Mouse (Mus musculus): ENCODE measurements around the gene Zbtb41. TPM values are rescaled to one million over a fixed set of nuclear protein-coding genes. Genes with fewer than 3 reads are reported as not detected.
"Not testable (repeated sequence)": the region's sequence is repeated elsewhere in the genome, so short reads cannot be mapped to it uniquely, and the experiment has no call there.

Gene Zbtb41
- total and polyA plus RNA-seq, 3 experiments, result 2.9 to 23.4 (median 20.5) TPM

DNA sequence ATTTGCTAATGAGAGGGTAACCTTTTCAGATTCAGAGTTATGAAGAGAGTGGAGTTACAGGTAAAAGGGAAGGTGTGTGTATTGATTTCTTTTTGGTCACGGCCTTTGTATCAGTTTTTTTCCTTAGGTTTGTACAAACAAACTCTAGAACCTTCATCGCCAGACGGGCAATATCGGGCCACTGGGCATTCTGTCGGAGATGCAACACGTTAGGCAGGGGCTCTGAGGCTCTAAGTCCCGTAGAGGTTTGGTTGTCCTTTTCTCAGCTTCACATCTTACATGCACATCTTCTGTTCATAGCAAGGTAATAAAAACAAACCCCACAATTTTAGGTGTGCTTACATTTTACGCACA lies 590 bp upstream of the Zbtb41 start:
- Histone ChIP-seq H3K27ac (peak overlapping the region; percentile 95), H3K27me3 (ENCODE audit: control insufficient read depth, insufficient read depth, low read length) (no peaks in the 10 kb centered on the region), H3K36me3 (ENCODE audit: control insufficient read depth, insufficient read depth, low read length) (peaks cover 25% of the 10 kb centered on the region), H3K9ac (ENCODE audit: low read depth, low read length) (peak overlapping the region; percentile 69), H3K4me1 (ENCODE audit: control insufficient read depth, insufficient read depth, low read length) (peaks cover 17% of the 10 kb centered on the region), H3K4me3 (peak overlapping the region; percentile 88), H3K79me2 (replicated peaks; ENCODE audit: control insufficient read depth, insufficient read depth, low read length) (no peaks in the 10 kb centered on the region)
- under 1% methylated on average over 8 of the region's 8 CpGs for WGBS
- TF ChIP-seq CTCF (IDR thresholded peaks at IDR 0.05), result no peak
- no peak for TF ChIP-seq POLR2A (IDR thresholded peaks at IDR 0.05; ENCODE audit: insufficient read depth, low read depth, low read length)
- no peak for TF ChIP-seq EP300 (IDR thresholded peaks at IDR 0.05; ENCODE audit: insufficient read depth, low read depth, low read length)
- DNase-seq, result no peak
- intact Hi-C loops (cut with DNase I), result loop anchor here (10.0 kb wide), 1 partner anchor 577 kb away; the partner anchor contains the start of gene Lhx9

DNA sequence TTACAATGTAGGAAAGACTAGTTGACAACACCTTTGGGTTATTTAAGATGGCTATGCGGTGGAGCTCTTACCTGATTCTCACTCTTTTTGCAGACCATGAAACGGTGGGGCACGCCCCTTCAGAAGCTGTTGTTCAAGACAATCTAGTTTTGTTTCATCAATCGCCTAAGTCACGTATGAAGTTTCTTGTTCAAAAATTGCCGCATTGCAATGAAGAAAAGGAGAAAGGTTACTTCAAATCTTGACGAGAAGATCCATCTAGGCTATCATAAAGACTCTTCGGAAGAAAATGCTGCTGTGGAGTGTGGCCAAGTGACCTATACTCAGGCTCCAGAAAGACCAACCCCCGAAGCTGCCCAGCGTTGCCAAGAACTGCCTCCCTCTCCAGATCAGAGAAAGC lies 853 bp downstream of the Zbtb41 start:
- no peak for TF ChIP-seq CTCF (IDR thresholded peaks at IDR 0.05)
- no peak for TF ChIP-seq POLR2A (IDR thresholded peaks at IDR 0.05; ENCODE audit: insufficient read depth, low read depth, low read length)
- no peak for TF ChIP-seq EP300 (IDR thresholded peaks at IDR 0.05; ENCODE audit: insufficient read depth, low read depth, low read length)
- DNase-seq, result no peak
- Histone ChIP-seq H3K36me3 (ENCODE audit: control insufficient read depth, insufficient read depth, low read length) (peaks cover 29% of the 10 kb centered on the region), H3K9ac (ENCODE audit: low read depth, low read length) (peak overlapping the region; percentile 91), H3K27ac (peak overlapping the region; percentile 95), H3K27me3 (ENCODE audit: control insufficient read depth, insufficient read depth, low read length) (no peaks in the 10 kb centered on the region), H3K4me3 (peak overlapping the region; percentile 88), H3K4me1 (ENCODE audit: control insufficient read depth, insufficient read depth, low read length) (peaks cover 17% of the 10 kb centered on the region), H3K79me2 (replicated peaks; ENCODE audit: control insufficient read depth, insufficient read depth, low read length) (peaks cover 3% of the 10 kb centered on the region; the same call in 1 of the 2 replicates)
- intact Hi-C loops (cut with DNase I), result loop anchor here (10.0 kb wide), 1 partner anchor 578 kb away; the partner anchor contains the start of gene Lhx9
- 11% methylated on average over 10 of the region's 10 CpGs for WGBS

DNA sequence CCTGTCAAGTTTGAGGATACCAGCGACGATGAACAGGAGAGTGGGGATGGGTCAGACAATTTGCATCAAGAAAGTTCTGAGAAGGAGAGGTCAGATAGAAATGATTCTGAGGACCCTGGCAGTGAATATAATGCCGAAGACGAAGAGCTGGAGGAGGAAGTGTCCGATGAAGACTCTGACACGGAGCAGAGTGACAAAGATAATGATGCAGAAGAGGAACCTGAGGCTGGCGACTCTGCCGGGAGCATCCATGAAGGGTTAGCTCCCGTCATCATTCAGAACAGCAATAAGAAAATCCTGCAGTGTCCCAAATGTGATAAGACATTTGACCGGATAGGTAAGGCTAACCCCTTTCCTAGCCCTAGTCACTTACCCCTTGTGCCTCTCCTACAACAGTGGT lies 1.8 kb downstream of the Zbtb41 start:
- 14% methylated on average over 10 of the region's 10 CpGs for WGBS

DNA sequence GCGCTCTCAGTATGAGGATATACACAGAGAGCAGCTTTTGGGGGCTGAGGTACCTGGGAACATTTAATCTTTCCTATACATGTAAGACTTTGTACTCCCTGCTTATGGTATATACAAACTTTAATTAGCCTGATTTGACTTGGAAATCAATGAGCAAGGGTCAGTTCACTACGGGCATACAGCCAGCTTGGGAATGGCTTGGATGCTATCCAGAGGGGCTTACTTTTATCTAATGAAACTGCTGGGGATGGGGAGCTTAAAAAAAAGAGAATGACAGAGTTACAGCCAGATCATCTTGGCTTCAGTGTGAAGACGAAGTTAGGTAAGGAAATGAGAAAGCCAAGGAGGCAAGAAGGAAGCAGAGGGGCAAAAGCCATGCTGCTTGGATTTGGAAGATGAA lies 2.9 kb downstream of the Zbtb41 start:
- intact Hi-C loops (cut with DNase I), result loop anchor here (10.0 kb wide), 1 partner anchor 580 kb away; the partner anchor contains the start of gene Lhx9
- Histone ChIP-seq H3K27ac (no peak overlapping the region), H3K9ac (ENCODE audit: low read depth, low read length) (no peak overlapping the region), H3K36me3 (ENCODE audit: control insufficient read depth, insufficient read depth, low read length) (peaks cover 29% of the 10 kb centered on the region), H3K4me3 (no peak overlapping the region), H3K27me3 (ENCODE audit: control insufficient read depth, insufficient read depth, low read length) (no peaks in the 10 kb centered on the region), H3K79me2 (replicated peaks; ENCODE audit: control insufficient read depth, insufficient read depth, low read length) (peaks cover 3% of the 10 kb centered on the region; the same call in 1 of the 2 replicates), H3K4me1 (ENCODE audit: control insufficient read depth, insufficient read depth, low read length) (peaks cover 17% of the 10 kb centered on the region)
- no peak for TF ChIP-seq EP300 (IDR thresholded peaks at IDR 0.05; ENCODE audit: insufficient read depth, low read depth, low read length)
- DNase-seq, result no peak
- WGBS, result 42% methylated on average over 3 of the region's 3 CpGs

More for the DNA sequence above, 1.8 kb downstream of the Zbtb41 start:
- H3K27me3 ChIP-seq (ENCODE audit: control insufficient read depth, insufficient read depth, low read length), result no peaks in the 10 kb centered on the region
- no peak for DNase-seq
- no peak for TF ChIP-seq EP300 (IDR thresholded peaks at IDR 0.05; ENCODE audit: insufficient read depth, low read depth, low read length)
- TF ChIP-seq CTCF (IDR thresholded peaks at IDR 0.05), result no peak
- no peak for TF ChIP-seq POLR2A (IDR thresholded peaks at IDR 0.05; ENCODE audit: insufficient read depth, low read depth, low read length)
- no peak overlapping the region for H3K27ac ChIP-seq
- H3K36me3 ChIP-seq (ENCODE audit: control insufficient read depth, insufficient read depth, low read length), result peaks cover 29% of the 10 kb centered on the region
- intact Hi-C loops (cut with DNase I), result loop anchor here (10.0 kb wide), 1 partner anchor 579 kb away; the partner anchor contains the start of gene Lhx9
- peaks cover 17% of the 10 kb centered on the region for H3K4me1 ChIP-seq (ENCODE audit: control insufficient read depth, insufficient read depth, low read length)
- H3K4me3 ChIP-seq, result peak overlapping the region; percentile 9; the same call in 1 of the 2 replicates
- H3K79me2 ChIP-seq (replicated peaks; ENCODE audit: control insufficient read depth, insufficient read depth, low read length), result peaks cover 3% of the 10 kb centered on the region; the same call in 1 of the 2 replicates
- peak overlapping the region; percentile 38; the same call in 1 of the 2 replicates for H3K9ac ChIP-seq (ENCODE audit: low read depth, low read length)

DNA sequence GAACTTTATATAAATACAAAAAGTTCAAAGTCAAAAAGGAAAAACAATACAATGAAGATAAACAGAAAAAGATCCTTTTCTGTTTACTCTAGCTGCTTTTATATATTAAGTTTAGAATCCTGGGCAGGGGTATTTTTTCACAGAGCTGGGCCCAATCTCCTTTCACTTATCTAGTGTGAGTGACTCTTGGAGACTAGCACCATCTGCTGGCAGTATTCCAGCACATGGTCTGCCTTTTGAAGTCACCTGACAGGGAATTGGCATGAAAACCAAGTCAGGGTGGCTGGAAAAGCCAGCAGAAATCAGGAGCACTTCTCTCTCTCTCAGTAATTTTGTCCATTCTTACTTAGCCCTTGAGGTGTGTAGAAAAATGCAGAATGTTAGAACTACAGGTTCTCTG lies 16.3 kb downstream of the Zbtb41 start:
- Histone ChIP-seq H3K27ac (no peak overlapping the region), H3K27me3 (ENCODE audit: control insufficient read depth, insufficient read depth, low read length) (no peaks in the 10 kb centered on the region), H3K4me3 (no peak overlapping the region), H3K9ac (ENCODE audit: low read depth, low read length) (no peak overlapping the region), H3K4me1 (ENCODE audit: control insufficient read depth, insufficient read depth, low read length) (no peaks in the 10 kb centered on the region), H3K79me2 (replicated peaks; ENCODE audit: control insufficient read depth, insufficient read depth, low read length) (no peaks in the 10 kb centered on the region), H3K36me3 (ENCODE audit: control insufficient read depth, insufficient read depth, low read length) (peaks cover 4% of the 10 kb centered on the region)
- no peak for TF ChIP-seq POLR2A (IDR thresholded peaks at IDR 0.05; ENCODE audit: insufficient read depth, low read depth, low read length)
- TF ChIP-seq EP300 (IDR thresholded peaks at IDR 0.05; ENCODE audit: insufficient read depth, low read depth, low read length), result no peak
- peak; percentile 29; the same call in 1 of the 2 replicates for TF ChIP-seq CTCF (IDR thresholded peaks at IDR 0.05)
- intact Hi-C loops (cut with DNase I), result no loop called here
- DNase-seq, result peak in 1 of 2 experiments; percentile 16

DNA sequence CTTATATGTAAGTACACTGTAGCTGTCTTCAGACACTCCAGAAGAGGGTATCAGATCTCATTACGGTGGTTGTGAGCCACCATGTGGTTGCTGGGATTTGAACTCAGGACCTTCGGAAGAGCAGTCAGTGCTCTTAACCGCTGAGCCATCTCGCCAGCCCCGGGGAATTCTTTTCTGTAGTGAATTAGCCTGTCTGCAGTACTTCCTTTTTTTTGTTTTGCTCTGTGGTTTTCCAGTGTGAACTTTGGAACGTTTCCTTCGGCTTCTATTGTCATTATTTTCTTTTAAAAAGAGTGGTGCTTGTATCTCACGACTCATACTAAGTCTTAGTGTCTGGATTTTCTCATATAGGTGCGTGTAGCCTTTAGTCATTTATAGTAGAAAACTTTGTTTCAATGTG lies 21.0 kb downstream of the Zbtb41 start:
- DNase-seq; H3K9ac ChIP-seq (ENCODE audit: low read depth, low read length); H3K27me3 ChIP-seq (ENCODE audit: control insufficient read depth, insufficient read depth, low read length); intact Hi-C loops (cut with DNase I); H3K4me1 ChIP-seq (ENCODE audit: control insufficient read depth, insufficient read depth, low read length); H3K27ac ChIP-seq; H3K79me2 ChIP-seq (replicated peaks; ENCODE audit: control insufficient read depth, insufficient read depth, low read length); H3K4me3 ChIP-seq: not testable (repeated sequence)
- 49% methylated on average over 9 of the region's 9 CpGs for WGBS
- peaks cover 12% of the 10 kb centered on the region for H3K36me3 ChIP-seq (ENCODE audit: control insufficient read depth, insufficient read depth, low read length)

Measured in heart, adult 2 months (tissue).